Mouse (Mus musculus) small intestine, adult 2 months (tissue): ENCODE data around the gene Erbb3. TPM values are rescaled to one million over a fixed set of nuclear protein-coding genes. Genes with fewer than 3 reads are reported as not detected.

Experiments used
- H3K27ac ChIP-seq: fragments of 200-500 bp; 2 replicates; pipeline ENCODE4 v1.5.1; 2012; ENCODE audit warnings: low read depth, low read length, control low read depth, inconsistent platforms; ENCODE audit not compliant: insufficient read depth
- H3K27me3 ChIP-seq: fragments of 200-500 bp; 2 replicates; pipeline ENCODE4 v1.6.1; 2012; ENCODE audit warnings: mild to moderate bottlenecking, moderate library complexity, low read length, inconsistent platforms; ENCODE audit not compliant: control insufficient read depth, insufficient read depth
- H3K36me3 ChIP-seq: fragments of 200-500 bp; 2 replicates; pipeline ENCODE4 v1.6.1; 2012; ENCODE audit warnings: mild to moderate bottlenecking, low read length, control low read depth, inconsistent platforms; ENCODE audit not compliant: control insufficient read depth, insufficient read depth
- H3K4me1 ChIP-seq: fragments of 200-500 bp; 2 replicates; pipeline ENCODE4 v1.6.1; 2012; ENCODE audit warnings: low read length, inconsistent platforms, mixed read lengths; ENCODE audit not compliant: control insufficient read depth, insufficient read depth, insufficient read length
- H3K4me3 ChIP-seq: fragments of 200-500 bp; 2 replicates; pipeline ENCODE4 v1.5.1; 2012; ENCODE audit warnings: low read depth, mild to moderate bottlenecking, control low read depth, inconsistent platforms, low read length, moderate library complexity
- CTCF ChIP-seq: fragments of 200-500 bp; IDR thresholded peaks from 2 replicates; pipeline ENCODE4 v1.5.1; 2012; ENCODE audit warnings: low read depth, mild to moderate bottlenecking, control low read depth, inconsistent platforms, low read length, moderate library complexity, mixed read lengths; ENCODE audit not compliant: insufficient replicate concordance, insufficient read length; ENCODE audit errors: extremely low read depth
- POLR2A ChIP-seq: fragments of 200-500 bp; IDR thresholded peaks from 2 replicates; pipeline ENCODE4 v1.6.1; 2012; ENCODE audit warnings: low read depth, mild to moderate bottlenecking, control low read depth, inconsistent platforms, low read length, moderate library complexity
- WGBS: fragments of 180-500 bp; shearing (Covaris S2); methylation state at CpG from one replicate; pipeline ENCODE4 v1.1.7; 2018; 5-methylcytosine and 5-hydroxymethylcytosine counted together
- polyA plus RNA-seq: library from polyadenylated mRNA; depleted of rRNA; stranded (reverse); fragments of >200 nt; gene quantifications from 2 replicates; pipeline ENCODE4 v1.2.3, GENCODE M21; 2012

Gene Erbb3
- polyA plus RNA-seq, 1 experiment = 127 TPM

DNA sequence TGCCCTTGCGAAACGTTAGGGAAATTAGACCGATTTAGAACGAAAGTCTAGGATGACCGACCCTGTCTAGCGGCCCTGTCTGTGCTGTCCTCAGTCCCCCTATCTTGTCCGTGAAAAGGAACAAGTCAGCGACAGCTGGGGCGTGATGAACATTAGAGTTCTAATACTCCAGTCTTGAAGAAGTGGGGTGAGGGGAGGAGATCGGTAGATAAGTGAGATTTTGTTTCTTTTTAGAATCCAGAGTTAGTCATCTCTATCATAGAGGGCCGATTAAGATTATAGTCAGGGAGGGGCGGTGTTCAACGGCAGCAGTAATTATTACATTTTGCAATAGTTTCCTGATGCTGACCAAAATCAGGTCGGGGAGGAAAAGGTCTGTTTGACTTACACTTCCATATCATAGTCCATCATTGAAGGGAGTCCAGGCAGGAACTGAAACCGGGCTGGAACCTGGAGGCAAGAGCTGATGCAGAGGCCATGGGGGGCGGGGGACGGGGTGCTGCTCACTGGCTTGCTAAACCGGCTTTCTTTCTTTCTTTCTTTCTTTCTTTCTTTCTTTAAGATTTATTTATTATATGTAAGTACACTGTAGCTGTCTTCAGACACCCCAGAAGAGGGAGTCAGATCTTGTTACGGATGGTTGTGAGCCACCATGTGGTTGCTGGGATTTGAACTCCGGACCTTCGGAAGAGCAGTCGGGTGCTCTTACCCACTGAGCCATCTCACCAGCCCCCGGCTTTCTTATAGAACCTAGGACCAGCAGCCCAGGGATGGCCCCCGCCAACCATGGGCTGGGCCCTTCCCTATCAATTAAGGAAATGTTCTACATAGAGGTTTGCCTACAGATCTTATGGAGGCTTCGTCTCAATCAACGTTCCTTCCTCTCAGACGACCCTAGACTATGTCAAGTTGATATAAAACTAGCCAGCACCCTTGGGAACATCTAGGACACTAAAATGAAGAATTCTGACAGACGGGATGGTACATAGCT lies 62.8 kb downstream of the Erbb3 start:
- Histone ChIP-seq H3K36me3 (no peaks in the 10 kb centered on the region), H3K4me3 (peak overlapping the region; percentile 54), H3K27ac (peak overlapping the region; percentile 51), H3K27me3 (no peaks in the 10 kb centered on the region), H3K4me1 (no peaks in the 10 kb centered on the region)
- no peak for TF ChIP-seq POLR2A
- WGBS = 20% methylated on average over 28 of the region's 28 CpGs

GRCm38 (mm10) chr10:128525671-128526308 lies 63.7 kb downstream of the Erbb3 start, which contains the start of gene Esyt1:
Gene Esyt1 (minus strand): TSS chr10:128525871.
- H3K27ac ChIP-seq = peak within 1 kb of the TSS; percentile 69
- TF ChIP-seq POLR2A (peak; percentile 63; the same call in 1 of the 2 replicates), CTCF (0 out of 2 replicates have a peak, but pooled peaks have one; percentile 29)
- H3K36me3 ChIP-seq = peaks cover 5% of the 10 kb centered on the region; the same call in 1 of the 2 replicates
- WGBS = under 1% methylated on average over 37 of the region's 37 CpGs
- H3K27me3 ChIP-seq = no peaks in the 10 kb centered on the region
- peak within 1 kb of the TSS; percentile 81 for H3K4me3 ChIP-seq
- H3K4me1 ChIP-seq = no peaks in the 10 kb centered on the region

- WGBS = under 1% methylated on average over 58 of the region's 58 CpGs
Observed at GRCm38 (mm10) chr10:128524732-128525662, 64.5 kb downstream of the Erbb3 start.

DNA sequence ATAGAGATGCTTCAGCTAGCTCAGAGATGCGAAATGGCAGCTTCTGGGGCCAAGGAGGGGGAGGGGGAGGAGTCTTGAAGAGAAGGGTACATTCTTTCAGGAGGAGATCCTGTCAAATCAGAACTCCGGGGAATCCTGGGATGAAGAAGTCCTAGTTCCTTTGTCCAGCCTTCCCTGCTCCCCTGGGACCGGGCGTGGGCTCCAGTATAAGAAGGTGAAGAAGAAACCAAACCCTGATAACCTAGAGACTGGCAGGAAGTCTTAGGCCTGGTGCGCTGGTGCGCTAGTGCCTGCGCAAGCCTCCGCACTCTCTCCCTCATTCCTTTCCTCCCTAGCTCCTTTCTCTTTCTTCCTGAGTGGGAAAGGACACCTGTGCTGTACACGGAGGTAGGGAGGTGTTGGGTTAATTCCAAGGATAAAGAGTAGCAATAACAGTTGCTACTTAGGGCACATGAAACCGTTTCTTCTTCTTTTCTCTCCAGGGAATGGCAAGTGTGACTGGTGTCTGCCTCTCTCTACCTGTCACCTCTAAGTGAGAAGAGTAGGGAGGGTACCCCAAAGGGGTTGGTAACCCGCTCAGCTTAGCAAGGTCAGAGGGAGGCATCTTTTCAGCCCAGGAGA lies 65.2 kb downstream of the Erbb3 start:
- H3K27ac ChIP-seq = peak overlapping the region; percentile 69
- H3K4me1 ChIP-seq = no peaks in the 10 kb centered on the region
- no peaks in the 10 kb centered on the region for H3K27me3 ChIP-seq
- peak overlapping the region; percentile 81 for H3K4me3 ChIP-seq
- WGBS = 43% methylated on average over 11 of the region's 11 CpGs
- TF ChIP-seq CTCF (no peak), POLR2A (0 out of 2 replicates have a peak, but pooled peaks have one; percentile 3)
- peaks cover 6% of the 10 kb centered on the region; the same call in 1 of the 2 replicates for H3K36me3 ChIP-seq

More at GRCm38 (mm10) chr10:128524732-128525662, 64.5 kb downstream of the Erbb3 start:
- H3K4me1 ChIP-seq = no peaks in the 10 kb centered on the region
- peak overlapping the region; percentile 81 for H3K4me3 ChIP-seq
- H3K36me3 ChIP-seq = peaks cover 6% of the 10 kb centered on the region; the same call in 1 of the 2 replicates
- TF ChIP-seq CTCF (no peak), POLR2A (no peak; the same call in none of the 2 replicates)
- no peaks in the 10 kb centered on the region for H3K27me3 ChIP-seq
- peak overlapping the region; percentile 69 for H3K27ac ChIP-seq

DNA sequence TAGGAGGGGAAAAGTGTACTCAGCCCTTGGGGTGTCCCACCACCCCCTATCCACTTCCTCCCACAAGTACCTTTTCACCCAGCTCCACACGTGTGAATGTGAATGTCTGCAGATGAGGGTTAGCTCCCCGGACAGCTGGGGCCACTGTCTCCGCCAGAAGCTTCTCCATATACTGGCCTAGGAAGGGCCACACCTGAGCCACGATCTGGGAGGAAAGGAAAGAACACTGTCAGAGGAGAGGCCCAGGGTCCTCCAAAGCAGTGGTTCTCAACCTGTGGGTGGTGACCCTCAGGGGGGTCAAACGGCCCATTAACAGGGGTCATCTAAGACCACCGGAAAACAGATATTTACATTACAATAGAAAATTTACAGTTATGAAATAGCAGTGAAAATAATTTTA lies 67.1 kb downstream of the Erbb3 start:
- WGBS = 84% methylated on average over 6 of the region's 6 CpGs
- H3K4me3 ChIP-seq = no peak overlapping the region

DNA sequence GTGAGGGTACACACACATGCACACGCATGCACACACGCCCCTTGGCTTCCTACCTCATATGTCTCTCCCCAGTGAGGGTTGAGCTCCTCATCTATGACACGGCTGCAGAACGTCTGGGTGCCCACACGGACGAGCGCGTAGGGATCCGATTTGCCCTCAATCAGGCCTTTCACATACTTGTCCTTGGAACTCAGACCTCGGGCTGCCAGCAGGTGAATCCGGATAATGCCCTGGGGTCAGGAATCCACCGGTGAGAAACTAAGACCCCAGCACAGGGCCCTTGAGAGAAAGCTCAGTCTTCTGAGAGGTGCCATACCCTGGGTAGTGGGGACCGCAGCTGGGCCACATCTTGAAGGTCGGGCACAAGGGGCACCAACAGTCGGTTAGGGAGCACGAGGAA lies 68.9 kb downstream of the Erbb3 start:
- H3K4me3 ChIP-seq = no peak overlapping the region
- peaks cover 24% of the 10 kb centered on the region for H3K36me3 ChIP-seq
- no peaks in the 10 kb centered on the region for H3K4me1 ChIP-seq
- H3K27ac ChIP-seq = no peak overlapping the region
- WGBS = 91% methylated on average over 16 of the region's 16 CpGs
- H3K27me3 ChIP-seq = no peaks in the 10 kb centered on the region
- TF ChIP-seq POLR2A (no peak), CTCF (no peak)

More for the DNA sequence above, 67.1 kb downstream of the Erbb3 start:
- Histone ChIP-seq H3K4me1 (no peaks in the 10 kb centered on the region), H3K27me3 (no peaks in the 10 kb centered on the region), H3K27ac (no peak overlapping the region), H3K36me3 (peaks cover 14% of the 10 kb centered on the region)
- TF ChIP-seq POLR2A (no peak), CTCF (no peak)
